Mouse (Mus musculus) embryonic stem cell, embryonic (primary cell): Measurements from ENCODE around the gene Tmem220.

Source experiments
- CTCF ChIA-PET, 4 experiments: fragments of 300-600 bp in 2 of 4; fragments of 350-600 bp in 2 of 4; sonication (Branson Sonifier 250); formaldehyde crosslinking; loops; one replicate each; lab custom pipeline; 2022; ENCODE audit warnings: inconsistent platforms in 2 of 4; lab: Charles Lee
- POLR2A ChIA-PET, 4 experiments: fragments of 300-600 bp in 2 of 4; fragments of 350-600 bp in 2 of 4; sonication (Branson Sonifier 250); formaldehyde crosslinking; loops; one replicate each; lab custom pipeline; 2022; ENCODE audit warnings: antibody characterized with exemption in 4 of 4, inconsistent platforms in 1 of 4; lab: Charles Lee

The Tmem220 gene

DNA sequence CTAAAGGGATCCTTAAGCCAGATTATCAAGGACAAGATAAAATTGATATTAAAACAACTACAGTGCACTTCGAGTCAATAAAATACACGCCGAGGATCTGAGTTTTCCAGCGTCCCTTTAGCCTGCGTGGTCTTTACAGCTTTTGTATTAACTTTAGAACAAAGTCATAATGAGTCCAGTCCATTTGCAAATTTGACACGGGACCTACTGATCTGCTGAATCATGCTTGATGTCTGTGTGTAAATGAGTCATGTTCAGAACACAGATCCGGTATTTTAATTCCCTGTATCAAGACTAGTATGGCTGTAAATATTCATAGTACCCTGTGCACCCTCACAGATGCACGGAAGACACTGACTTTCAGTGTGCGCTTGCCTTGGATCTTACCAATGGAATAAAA is 11.9 kb downstream of the Tmem220 start:
- ChIA-PET POLR2A (interaction anchor here in 1 of 4 experiments (10.0 kb wide), 1 partner anchor 12 kb away, joined by 68 read pairs; the partner anchor contains the start of gene Tmem220), CTCF (interaction anchor here in 1 of 4 experiments (3.2 kb wide), 1 partner anchor 16 kb away, joined by 12 read pairs; the partner anchor contains the start of genes Adprm and Sco1)

DNA sequence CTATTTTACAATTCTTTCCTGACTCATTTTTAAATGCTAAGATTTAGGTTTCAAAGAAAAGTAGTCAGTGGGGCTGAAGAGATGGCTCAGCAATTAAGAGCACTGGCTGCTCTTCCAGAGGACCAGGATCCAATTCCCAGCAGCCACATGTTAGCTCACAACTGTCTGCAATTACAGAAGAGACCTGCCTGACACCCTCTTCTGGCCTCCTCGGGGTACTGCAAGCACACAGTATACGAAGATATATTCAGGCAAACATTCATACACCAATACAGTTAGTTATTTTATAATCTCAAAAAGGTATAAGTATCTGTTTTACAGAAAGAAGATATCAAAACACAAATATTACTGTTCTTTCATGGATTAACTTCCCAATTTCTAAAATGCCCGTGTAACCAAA is 14.8 kb downstream of the Tmem220 start:
- POLR2A ChIA-PET = interaction anchor here (0.7 to 10.0 kb wide), 14 partner anchors 8 to 134 kb away, joined by 3 to 68 read pairs (median 5); partner anchors contain the start of genes Adprm (in 3 of the 4), Sco1 (in 3 of the 4) and Tmem220 (in 1 of the 4)
- CTCF ChIA-PET = interaction anchor here (0.5 to 3.2 kb wide), 24 partner anchors 8 to 527 kb away, joined by 3 to 12 read pairs (median 4); partner anchors contain the start of genes Adprm (in 2 of the 4) and Sco1 (in 2 of the 4)

DNA sequence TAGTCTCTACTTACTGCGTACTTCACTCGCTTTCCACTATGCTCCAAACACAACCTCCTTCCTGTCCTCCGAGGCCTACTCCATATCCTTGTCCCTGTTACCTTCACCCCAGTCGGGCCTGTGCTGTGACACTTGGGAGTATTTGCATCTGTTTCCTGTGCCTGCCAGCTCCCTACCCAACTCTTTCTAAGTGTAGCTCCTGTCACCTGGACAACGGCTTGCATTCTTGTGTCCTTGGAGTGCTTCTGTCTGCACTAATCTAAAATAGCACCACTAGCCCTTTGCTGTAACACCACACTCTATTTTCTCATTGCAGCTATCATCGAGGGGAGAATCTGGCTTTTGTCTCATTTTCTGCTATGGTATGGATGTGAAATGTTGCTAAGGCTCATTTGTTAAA is 15.5 kb downstream of the Tmem220 start:
- CTCF ChIA-PET = interaction anchor here in 3 of 4 experiments (0.6 to 2.1 kb wide), 9 partner anchors 8 to 333 kb away, joined by 3 to 10 read pairs (median 6); no protein-coding TSS in a partner anchor
- POLR2A ChIA-PET = interaction anchor here in 2 of 4 experiments (0.7 to 10.0 kb wide), 8 partner anchors 8 to 134 kb away, joined by 3 to 68 read pairs (median 12); partner anchors contain the start of genes Adprm (in 2 of the 2), Sco1 (in 2 of the 2) and Tmem220 (in 1 of the 2)

DNA sequence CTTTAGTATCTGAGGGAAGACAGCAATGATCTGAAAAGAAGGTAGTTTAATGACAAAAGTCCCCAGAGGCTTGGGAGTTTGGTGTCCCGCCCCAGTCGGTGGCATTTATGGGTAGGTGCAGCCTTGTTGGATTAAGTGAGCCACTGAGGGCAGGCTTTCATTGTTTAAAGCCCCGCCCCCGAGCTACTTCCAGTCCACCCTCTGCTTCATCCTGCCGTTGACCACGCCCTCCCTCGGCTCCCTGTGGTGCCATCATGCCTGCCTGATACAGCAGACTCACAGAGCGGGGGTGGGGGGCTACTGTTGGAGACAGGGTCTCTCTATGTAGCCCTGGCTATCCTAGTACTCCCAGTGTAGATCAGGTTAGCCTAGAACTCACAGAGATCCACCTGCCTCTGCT is 18.1 kb downstream of the Tmem220 start:
- ChIA-PET POLR2A (interaction anchor here (0.9 to 10.0 kb wide), 24 partner anchors 9 to 131 kb away, joined by 3 to 68 read pairs (median 4); partner anchors contain the start of genes Adprm (in 4 of the 4), Sco1 (in 4 of the 4), Tmem220 (in 2 of the 4) and Pirt (in 1 of the 4)), CTCF (interaction anchor here (0.6 to 2.0 kb wide), 21 partner anchors 9 to 302 kb away, joined by 3 to 8 read pairs (median 3); partner anchors contain the start of genes Adprm (in 3 of the 4) and Sco1 (in 3 of the 4))

DNA sequence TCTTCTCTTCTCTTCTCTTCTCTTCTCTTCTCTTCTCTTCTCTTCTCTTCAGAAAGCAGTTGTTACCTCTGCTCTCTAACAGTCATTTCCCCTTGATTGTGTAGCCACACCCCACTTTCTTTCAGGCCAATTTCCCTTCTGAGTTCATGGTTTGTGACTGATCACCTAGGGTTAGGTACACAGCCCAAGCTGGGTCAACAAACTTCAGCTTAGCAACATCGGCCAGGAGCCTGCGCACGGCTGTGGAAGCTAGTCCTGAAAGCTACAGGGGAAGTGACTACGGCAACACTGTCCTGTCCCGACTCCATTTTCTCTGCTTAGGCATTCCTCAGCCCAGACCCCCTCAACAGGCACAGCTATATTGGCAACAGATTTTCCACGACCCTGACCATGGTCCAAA is 20.0 kb downstream of the Tmem220 start:
- ChIA-PET POLR2A (interaction anchor here in 2 of 4 experiments (1.2 to 10.0 kb wide), 6 partner anchors 9 to 125 kb away, joined by 3 to 68 read pairs (median 14); partner anchors contain the start of genes Tmem220 (in 2 of the 2), Adprm (in 1 of the 2) and Sco1 (in 1 of the 2)), CTCF (interaction anchor here in 1 of 4 experiments (1.5 to 1.7 kb wide), 2 partner anchors 8 to 65 kb away, joined by 3 to 6 read pairs; partner anchors contain the start of genes Adprm and Sco1)

DNA sequence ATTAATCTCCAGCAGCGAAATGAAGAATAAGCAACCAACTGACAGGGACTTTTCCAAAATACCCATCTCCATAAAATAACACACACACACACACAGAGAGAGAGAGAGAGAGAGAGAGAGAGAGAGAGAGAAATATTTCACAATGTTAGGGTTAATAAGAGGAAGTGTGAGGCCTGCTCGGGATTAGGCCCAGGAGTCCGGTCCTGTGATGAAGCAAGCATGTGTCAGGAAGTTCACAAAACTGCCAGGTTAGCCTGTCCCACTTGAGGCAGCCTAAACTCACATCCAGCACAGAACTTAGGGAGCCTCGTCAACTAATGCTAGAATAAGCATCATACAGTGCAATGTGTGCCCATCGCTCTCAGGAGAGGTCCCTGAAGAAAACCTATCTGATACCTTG is 22.2 kb downstream of the Tmem220 start:
- CTCF ChIA-PET = interaction anchor here in 3 of 4 experiments (0.8 to 2.0 kb wide), 3 partner anchors 8 to 65 kb away, joined by 3 to 8 read pairs (median 4); no protein-coding TSS in a partner anchor

DNA sequence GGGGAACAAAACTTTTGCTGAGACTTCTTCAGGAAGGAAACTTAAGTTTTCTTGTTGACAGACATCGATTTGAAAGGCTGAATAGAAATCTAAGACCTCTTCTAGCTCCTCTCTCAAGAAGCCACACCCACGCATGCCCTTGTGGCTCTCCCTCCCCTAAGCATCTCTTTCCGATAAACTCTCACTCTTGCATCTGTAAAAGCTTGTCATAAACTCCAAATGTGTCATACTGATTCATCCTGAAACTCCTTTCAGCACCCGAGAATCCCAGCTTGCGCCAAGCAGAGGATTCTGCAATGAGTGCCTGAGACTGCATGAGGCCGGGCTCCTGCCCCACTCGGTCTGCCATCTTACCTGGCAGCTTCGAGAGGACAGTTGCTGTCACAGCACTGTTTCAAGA is 23.5 kb downstream of the Tmem220 start:
- POLR2A ChIA-PET = interaction anchor here (0.6 to 1.9 kb wide), 14 partner anchors 9 to 459 kb away, joined by 3 to 9 read pairs (median 4); no protein-coding TSS in a partner anchor

More for the DNA sequence above, 22.2 kb downstream of the Tmem220 start:
- POLR2A ChIA-PET = interaction anchor here in 3 of 4 experiments (0.6 to 1.9 kb wide), 6 partner anchors 7 to 128 kb away, joined by 3 to 9 read pairs (median 4); no protein-coding TSS in a partner anchor

DNA sequence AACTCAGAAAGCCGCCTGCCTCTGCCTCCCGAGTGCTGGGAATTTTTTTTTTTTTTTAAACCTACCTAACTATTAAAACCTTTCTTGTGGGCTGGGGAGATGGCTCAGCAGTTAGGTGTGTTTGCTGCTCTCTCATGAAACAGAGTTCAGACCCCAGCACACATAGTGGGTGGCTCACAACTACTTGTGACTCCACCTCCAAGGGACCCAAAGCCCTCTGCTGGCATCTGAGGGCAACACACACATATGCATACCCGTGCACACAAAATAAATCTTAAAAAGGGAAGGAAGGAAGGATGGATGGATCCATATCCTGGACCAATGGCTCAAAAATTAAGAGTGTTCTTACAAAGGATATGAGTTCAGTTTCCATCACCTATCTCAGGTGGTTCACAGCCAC is 24.3 kb downstream of the Tmem220 start:
- CTCF ChIA-PET = interaction anchor here in 3 of 4 experiments (0.7 to 2.0 kb wide), 4 partner anchors 9 to 52 kb away, joined by 3 to 8 read pairs (median 6); no protein-coding TSS in a partner anchor
- POLR2A ChIA-PET = interaction anchor here (0.6 to 2.2 kb wide), 8 partner anchors 8 to 916 kb away, joined by 3 to 14 read pairs (median 4); partner anchors contain the start of gene Cfap52 (in 1 of the 4)

More for the DNA sequence above, 23.5 kb downstream of the Tmem220 start:
- CTCF ChIA-PET = interaction anchor here (0.5 to 2.0 kb wide), 11 partner anchors 9 to 709 kb away, joined by 3 to 8 read pairs (median 4); no protein-coding TSS in a partner anchor

DNA sequence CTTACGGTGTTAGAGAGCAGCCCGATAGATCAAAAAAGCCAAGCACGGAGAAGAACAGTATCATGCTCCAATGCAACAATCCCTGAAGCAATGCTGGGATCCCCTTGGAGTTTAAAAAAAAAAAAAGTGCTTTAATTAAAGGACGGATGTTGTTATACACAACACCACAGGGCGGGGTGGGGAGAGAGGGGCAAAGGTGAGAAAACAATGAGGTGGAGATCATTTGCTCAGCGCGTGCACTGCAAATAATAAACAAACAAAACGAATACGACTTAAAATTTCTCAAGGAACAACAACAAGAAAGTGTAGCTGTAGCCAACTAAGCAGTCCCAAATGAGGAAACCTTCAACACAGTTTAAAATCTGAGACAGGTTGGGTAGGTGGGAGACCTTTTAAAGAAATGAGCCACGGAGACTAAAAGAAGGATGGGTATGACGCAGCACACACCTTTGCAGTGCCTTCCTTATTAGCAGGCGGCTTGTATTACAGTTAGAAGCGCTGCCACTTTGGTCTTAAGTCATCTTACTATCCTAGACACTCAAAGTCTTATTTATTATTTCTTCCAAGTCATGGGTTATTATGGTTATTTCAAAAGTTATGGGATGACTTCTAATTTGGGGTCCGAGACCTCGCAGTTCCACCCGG is 26.8 kb downstream of the Tmem220 start:
- POLR2A ChIA-PET = interaction anchor here (0.5 to 4.5 kb wide), 31 partner anchors 9 to 1262 kb away, joined by 3 to 53 read pairs (median 6); partner anchors contain the start of gene Tmem220 (in 1 of the 4)
- CTCF ChIA-PET = interaction anchor here in 3 of 4 experiments (1.0 to 2.0 kb wide), 9 partner anchors 9 to 67 kb away, joined by 3 to 12 read pairs (median 5); no protein-coding TSS in a partner anchor

DNA sequence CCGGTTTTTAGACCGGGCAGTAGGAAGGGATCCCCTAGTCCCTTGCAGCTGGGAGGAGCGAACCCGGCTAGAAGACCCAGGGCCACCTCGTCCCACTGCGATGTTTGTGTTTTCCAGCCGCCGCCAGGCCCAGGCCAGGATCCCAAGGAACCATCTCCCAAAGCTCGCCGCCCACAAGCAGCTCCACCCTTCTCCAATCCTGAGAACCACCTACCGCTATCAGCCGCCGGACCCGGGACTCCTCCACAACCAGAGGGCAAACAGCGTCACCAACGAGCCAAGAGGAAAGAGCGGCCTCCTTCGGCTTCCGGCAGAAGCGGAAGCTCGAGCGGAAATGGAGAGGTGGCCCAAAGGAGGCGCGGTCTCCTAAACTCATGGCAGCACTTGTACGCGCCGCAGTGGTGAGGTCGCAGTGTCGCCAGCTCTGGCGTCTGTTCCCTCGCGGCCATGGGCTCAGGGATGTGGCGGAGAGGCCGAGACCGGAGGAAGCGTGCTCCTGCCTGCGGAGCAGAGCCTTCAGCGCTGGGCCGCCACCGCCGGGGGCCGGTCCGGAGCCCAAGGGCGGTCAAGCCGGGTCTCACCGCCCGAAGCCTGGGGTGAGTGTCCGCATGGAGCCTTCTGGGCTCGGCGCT is 27.5 kb downstream of the Tmem220 start, which contains the start of the genes Adprm and Sco1:
Gene Adprm, minus strand, starts transcription at position 274 of the 632 bp plus-strand sequence.
Gene Sco1, plus strand, starts transcription at position 350 of the 632 bp plus-strand sequence.
- POLR2A ChIA-PET = interaction anchor here (0.5 to 4.5 kb wide), 32 partner anchors 9 to 1266 kb away, joined by 3 to 53 read pairs (median 5); partner anchors contain the start of gene Tmem220 (in 1 of the 4)
- CTCF ChIA-PET = interaction anchor here (0.5 to 2.0 kb wide), 14 partner anchors 8 to 106 kb away, joined by 3 to 12 read pairs (median 5); no protein-coding TSS in a partner anchor

DNA sequence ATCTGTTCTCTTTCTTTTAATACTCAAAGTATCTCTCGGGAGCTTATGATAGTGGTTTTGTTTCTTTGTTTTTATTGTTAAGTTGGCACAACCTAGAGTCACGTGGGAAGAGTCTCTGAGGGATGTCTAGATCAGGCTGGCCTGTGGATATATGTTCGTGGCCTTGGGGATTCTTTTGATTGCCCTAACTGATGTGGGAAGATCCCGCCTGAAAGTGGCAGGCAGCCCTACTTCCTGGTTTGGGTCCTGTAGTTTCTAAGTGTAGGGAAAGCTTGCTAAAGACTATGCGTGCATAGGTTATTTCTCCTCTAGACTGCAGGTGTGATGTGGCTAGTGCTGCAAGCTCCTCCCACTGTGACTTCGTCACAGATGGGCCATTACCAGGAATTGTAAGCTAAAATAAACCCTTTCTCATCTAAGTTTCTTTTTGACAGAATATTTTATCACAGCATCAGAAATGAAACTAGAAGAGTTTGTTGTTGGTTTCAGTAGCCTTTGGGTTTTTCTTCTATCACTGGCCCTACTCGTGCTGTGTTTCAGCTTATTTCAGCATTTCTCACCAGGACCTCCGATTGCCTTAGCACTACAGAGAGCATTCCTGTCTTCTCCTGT is 29.9 kb downstream of the Tmem220 start:
- ChIA-PET CTCF (interaction anchor here in 1 of 4 experiments (0.8 kb wide), 1 partner anchor 26 kb away, joined by 3 read pairs; no protein-coding TSS in a partner anchor), POLR2A (interaction anchor here in 1 of 4 experiments (1.4 to 4.5 kb wide), 3 partner anchors 9 to 29 kb away, joined by 3 to 53 read pairs (median 3); no protein-coding TSS in a partner anchor)

DNA sequence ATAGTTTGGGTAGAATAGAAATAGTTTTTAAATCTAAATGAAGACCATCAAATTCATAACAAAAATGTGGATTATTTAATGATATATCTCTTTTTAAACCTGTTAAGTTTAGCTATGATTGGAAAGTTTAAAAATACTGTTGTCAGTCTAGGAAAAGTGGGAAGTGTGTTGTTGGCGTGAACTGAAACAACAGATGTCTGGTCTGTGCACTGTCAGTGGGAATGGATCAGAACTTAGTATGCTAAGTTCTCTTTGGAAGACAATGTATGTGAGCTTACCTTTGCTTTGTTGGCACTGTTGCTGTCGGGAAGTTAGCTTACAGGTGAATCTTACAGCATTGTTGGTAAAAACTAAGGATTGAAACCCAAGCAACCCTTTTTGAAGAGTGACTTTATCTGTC is 36.4 kb downstream of the Tmem220 start:
- ChIA-PET CTCF (interaction anchor here in 1 of 4 experiments (0.7 kb wide), 1 partner anchor 25 kb away, joined by 3 read pairs; no protein-coding TSS in a partner anchor), POLR2A (interaction anchor here in 2 of 4 experiments (1.2 to 1.7 kb wide), 3 partner anchors 9 kb away, joined by 3 to 4 read pairs (median 4); partner anchors contain the start of genes Adprm (in 2 of the 2) and Sco1 (in 2 of the 2))

DNA sequence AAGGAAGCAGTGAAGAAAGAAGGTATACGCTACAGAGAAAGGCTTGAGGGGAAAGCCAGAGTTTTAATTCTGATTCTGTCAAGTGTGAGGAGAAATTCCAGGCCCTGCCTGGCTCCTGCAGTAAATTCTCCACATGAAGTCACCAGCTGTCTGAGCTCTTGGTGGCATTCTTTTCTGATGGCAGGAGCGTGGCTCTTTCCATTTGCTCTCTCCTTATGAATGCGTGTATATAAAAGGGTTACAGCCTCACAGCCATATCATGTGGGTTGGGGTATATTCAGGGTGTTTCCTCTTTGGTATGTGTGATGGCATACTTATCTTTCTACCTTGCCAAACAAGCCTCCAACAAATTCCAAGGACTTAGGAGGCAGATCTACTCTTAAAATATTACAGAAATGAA is 37.8 kb downstream of the Tmem220 start:
- ChIA-PET CTCF (interaction anchor here in 1 of 4 experiments (0.8 kb wide), 1 partner anchor 310 kb away, joined by 3 read pairs; no protein-coding TSS in a partner anchor), POLR2A (interaction anchor here in 3 of 4 experiments (0.7 to 1.2 kb wide), 5 partner anchors 9 to 18 kb away, joined by 3 to 4 read pairs (median 3); partner anchors contain the start of genes Adprm (in 1 of the 3) and Sco1 (in 1 of the 3))

DNA sequence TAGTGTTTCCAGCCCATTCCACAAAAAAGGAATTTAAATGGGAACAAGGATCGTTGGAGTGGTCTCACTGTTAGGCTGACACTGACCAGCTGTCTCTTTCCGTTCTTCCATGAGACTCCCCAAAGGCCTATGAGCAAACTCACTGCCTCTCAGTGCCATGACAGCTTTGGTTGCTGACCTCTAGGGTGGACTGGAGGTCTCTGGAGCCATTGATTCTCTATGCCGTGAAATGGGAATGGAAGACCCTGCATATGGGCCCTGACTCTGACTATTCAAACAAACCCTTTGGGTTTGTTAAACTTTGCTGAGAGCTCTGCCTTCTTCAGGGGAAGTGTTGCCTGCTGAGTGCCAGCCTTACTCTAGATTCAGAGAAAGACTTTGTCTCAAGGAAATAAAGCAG is 42.8 kb downstream of the Tmem220 start:
- ChIA-PET POLR2A (interaction anchor here in 1 of 4 experiments (0.7 to 1.4 kb wide), 2 partner anchors 25 to 28 kb away, joined by 3 read pairs; no protein-coding TSS in a partner anchor), CTCF (interaction anchor here in 1 of 4 experiments (0.9 kb wide), 1 partner anchor 13 kb away, joined by 3 read pairs; no protein-coding TSS in a partner anchor)

DNA sequence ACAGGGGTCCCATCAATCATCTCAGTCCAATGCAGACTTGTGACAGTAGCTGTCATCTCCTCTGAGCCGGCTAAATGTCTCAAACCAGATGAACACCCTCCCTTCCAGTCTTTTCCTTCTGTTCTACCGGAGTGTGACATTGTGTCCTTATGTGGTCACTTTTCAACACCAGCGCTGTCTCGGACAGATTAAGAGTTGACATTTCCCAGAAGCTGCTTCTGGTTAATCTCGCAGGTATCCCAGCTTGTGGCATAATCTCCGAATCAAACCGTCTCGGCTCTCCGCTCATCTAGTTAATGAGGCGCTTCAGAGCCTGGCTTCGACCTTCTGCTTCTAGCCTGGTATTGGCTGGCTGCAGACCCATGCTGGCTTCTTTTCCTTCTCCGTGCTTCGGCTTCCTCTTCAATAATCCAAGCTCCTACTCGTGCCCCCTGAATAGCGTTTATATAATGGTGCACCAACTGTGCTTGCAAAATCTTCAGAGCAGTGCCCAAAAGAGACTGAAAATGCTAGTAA is 47.7 kb downstream of the Tmem220 start:
- CTCF ChIA-PET = no interaction called here
- POLR2A ChIA-PET = interaction anchor here in 1 of 4 experiments (0.6 to 1.1 kb wide), 2 partner anchors 15 to 54 kb away, joined by 3 read pairs; no protein-coding TSS in a partner anchor

DNA sequence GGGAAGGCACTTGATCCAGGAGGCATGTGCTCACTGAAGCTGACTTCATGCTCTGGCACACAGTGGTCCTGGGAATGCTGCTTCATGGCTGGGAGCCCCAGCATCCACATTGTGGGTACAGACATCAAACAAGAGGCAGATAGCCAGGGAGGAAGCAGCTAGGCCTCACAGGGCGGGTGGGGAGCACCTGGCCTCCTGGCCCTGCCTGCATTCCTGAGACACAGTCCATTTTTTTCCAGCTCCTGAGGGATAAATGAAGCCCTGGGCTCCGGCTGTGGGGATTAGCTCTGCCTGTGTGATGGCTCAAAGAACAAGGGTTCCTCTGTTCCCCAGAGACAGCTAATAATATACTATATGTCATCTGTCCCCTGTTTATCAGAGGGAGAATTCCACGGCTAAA is 50.1 kb downstream of the Tmem220 start:
- ChIA-PET CTCF (interaction anchor here in 3 of 4 experiments (1.0 to 1.5 kb wide), 4 partner anchors 10 to 27 kb away, joined by 3 to 9 read pairs (median 6); no protein-coding TSS in a partner anchor), POLR2A (interaction anchor here in 3 of 4 experiments (0.8 to 1.6 kb wide), 5 partner anchors 12 to 37 kb away, joined by 3 to 7 read pairs (median 3); partner anchors contain the start of genes Adprm (in 1 of the 3) and Sco1 (in 1 of the 3))
